Mouse (Mus musculus) layer of hippocampus, adult 2 months (tissue): ENCODE measurements around the gene Bcl6. TPM values are rescaled to one million over a fixed set of nuclear protein-coding genes. Genes with fewer than 3 reads are reported as not detected.

Experiments
- DNase-seq, 2 experiments: peaks; one replicate each; pipeline ENCODE4 v3.0.0; 2022; ENCODE audit warnings: low spot score in 2 of 2
- H3K27ac ChIP-seq: fragments of 200-600 bp; 2 replicates; pipeline ENCODE4 v1.8.1; 2022
- H3K4me3 ChIP-seq: fragments of 200-600 bp; 2 replicates; pipeline ENCODE4 v1.8.1; 2022; ENCODE audit warnings: mild to moderate bottlenecking
- CTCF ChIP-seq: fragments of 200-600 bp; conservative IDR thresholded peaks from 2 replicates; pipeline ENCODE4 v1.8.1; 2022; ENCODE audit warnings: antibody characterized with exemption, mild to moderate bottlenecking, moderate library complexity
- total RNA-seq, 2 experiments: library from RNA; stranded (reverse); gene quantifications; 2 replicates each; pipeline ENCODE4 v1.2.3; 2021

The Bcl6 gene
- total RNA-seq, 2 experiments from 2014 or later = 56.8 to 61.5 TPM

DNA sequence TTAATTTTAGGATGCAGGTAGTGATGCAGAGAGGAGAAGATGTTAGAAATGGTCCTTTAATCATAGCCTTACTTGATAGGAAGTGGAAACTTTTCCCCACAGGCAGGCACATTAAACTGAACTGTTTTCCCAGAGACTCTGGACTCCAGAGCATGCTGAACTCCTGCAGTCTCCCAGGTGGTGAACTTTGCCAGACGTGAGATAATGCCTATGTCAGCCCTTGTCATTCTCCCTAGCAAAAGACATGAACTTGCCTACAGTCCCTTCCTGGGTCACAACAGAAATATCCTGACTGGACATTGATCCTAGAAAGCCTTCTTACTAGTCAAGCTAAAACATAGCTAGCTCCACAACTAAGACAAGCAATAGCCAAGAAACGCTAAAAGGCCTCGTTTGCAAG is 22.7 kb upstream of the Bcl6 start:
- no peak for TF ChIP-seq CTCF

DNA sequence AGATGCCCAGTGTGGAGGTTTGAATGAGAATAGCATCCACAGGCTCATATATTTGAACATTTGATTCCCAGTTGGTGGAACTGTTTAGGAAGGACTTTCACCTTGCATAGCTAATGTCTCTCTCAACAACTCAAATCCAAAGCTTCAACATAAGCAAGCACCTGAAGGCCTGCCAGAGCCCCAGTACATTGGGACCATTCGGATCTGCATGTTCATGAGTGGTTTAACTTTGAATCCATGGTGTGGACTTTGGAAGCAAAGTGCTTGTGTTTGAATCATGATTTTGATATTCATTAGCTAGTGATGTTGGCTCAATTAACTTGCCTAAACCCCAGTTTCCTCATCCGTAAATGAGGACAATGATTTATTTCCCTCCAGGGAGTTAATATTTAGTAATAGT is 21.2 kb upstream of the Bcl6 start:
- Histone ChIP-seq H3K27ac (no peak overlapping the region), H3K4me3 (no peak overlapping the region)
- no peak for TF ChIP-seq CTCF

More for the DNA sequence above, 22.7 kb upstream of the Bcl6 start:
- Histone ChIP-seq H3K4me3 (no peak overlapping the region), H3K27ac (no peak overlapping the region)
- DNase-seq = no peak

DNA sequence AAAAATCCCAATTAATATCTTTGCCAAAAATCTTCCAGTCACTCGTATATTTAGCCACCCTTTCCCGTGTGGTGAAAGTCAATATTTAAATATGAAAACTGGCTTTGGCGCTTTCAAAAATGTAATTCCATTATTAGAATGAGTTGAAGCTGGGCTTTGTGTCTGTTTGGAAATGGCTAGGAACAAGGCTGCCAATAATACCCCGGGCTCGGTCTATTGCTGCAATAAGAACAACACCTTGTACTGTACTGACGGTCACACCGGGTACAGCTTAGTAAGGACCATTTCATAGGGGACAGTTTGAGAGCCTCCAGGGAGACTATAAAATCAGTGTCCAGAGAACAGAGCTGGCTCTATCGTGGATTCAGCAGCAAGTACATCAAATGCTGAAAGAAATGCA is 17.3 kb upstream of the Bcl6 start:
- Histone ChIP-seq H3K27ac (no peak overlapping the region), H3K4me3 (no peak overlapping the region)
- DNase-seq = no peak
- TF ChIP-seq CTCF = no peak

More for the DNA sequence above, 21.2 kb upstream of the Bcl6 start:
- DNase-seq = no peak

DNA sequence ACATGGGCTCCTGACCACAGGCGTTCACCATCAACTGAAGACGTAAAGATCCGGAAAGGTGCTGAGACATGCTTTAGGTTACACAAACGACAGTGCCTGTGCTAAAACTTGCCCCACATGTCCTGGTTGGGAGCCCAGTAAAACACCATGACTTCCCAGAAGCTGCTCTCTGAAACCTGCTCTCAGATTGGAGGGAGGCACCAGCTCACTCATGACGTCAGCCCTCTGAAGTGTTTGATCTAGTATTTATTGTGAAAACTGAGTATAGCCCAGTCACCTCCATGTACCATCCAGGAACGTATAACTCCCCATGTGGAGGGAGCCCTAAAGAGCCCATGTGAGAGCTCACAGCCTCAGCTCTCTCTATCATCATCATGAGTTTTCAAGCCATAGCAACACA is 9.3 kb upstream of the Bcl6 start:
- DNase-seq = no peak

DNA sequence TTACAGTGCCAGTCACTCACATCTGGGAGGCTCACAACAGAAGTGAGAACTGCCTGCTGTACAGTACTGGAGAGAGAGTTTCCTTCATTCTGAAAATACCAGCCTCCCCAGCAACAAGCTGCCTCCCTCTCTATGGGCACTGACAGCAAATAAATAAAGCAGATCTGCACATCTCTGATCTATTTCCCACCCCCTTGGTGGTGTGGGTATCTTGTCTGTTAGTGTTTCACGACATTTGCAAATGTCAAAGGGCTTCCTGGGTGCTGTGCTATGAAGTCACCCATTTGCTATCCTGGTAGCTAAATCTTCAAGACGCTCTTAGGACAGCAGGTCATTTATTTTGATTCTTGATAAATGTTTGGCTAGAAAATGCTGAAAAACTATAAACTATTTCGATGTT is 8.6 kb upstream of the Bcl6 start:
- Histone ChIP-seq H3K4me3 (no peak overlapping the region), H3K27ac (no peak overlapping the region)
- DNase-seq = no peak
- no peak for TF ChIP-seq CTCF

More for the DNA sequence above, 9.3 kb upstream of the Bcl6 start:
- no peak for TF ChIP-seq CTCF
- no peak overlapping the region for H3K27ac ChIP-seq
- H3K4me3 ChIP-seq = no peak overlapping the region

DNA sequence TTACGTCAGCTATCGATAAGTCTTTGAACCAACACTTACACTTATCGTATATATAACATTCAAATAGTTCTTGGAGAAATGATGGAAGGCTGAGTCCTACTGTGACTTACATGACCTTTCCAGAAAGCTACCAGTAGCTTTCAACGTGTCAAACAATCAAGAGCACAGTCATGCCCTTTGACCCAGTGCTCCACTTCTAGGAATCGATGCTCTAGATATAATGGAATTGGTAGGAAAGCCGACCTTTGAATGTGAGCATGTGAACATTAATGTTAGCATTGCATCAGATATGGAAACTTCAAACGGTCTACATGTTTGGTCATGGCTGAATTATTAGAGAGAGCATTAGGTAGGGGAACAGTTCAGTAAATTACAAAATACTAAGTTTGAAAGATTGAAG is 7.7 kb upstream of the Bcl6 start:
- TF ChIP-seq CTCF = no peak
- Histone ChIP-seq H3K4me3 (no peak overlapping the region), H3K27ac (no peak overlapping the region)
- no peak for DNase-seq

DNA sequence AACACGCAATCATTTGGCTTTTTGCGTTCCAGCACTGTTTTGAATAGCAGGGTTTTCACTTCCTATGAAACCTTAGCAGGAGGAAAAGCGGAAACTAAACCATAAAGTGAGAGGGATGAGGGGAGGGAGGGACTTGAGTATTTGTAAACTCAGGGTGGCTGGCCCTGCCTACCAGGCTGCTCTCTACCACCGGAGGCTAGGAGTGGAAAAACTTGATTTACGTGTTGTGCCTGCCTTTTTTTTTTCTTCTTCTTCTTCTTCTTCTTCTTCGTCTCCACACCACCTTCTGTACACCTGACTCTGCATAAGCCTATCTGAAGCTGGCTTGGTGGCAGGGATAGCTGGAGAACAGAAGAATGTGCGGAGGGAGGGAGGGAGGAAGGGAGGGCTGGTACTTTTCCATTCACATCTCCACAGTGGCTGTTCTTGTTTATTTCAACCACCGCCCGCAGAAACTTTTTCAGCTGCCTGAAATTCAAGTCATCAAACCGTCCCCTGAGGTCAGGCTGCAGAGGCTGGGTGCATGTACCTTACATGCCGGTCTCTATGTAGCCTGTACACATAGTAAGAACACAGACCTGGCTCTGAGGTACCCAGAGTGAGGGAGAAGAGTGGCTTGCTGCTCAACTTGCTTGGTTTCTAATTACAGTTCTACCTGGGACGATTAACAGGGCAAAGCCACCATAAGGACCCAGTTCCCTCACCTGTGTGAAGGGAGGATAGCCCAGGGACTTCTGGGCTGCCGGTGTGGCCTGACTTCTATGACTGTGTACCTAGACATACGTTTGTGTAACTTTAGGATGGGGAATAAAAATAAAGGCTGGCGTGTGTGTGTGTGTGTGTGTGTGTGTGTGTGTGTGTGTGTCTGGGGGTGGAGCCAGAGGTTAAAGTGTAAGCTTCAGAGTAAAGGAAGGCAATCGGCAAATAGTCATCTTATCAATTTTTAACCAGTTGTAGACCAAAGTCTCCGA is 5.0 kb upstream of the Bcl6 start:
- no peak for DNase-seq
- Histone ChIP-seq H3K4me3 (no peak overlapping the region; the same call in 1 of the 2 replicates), H3K27ac (peak overlapping the region; percentile 63)
- no peak for TF ChIP-seq CTCF

DNA sequence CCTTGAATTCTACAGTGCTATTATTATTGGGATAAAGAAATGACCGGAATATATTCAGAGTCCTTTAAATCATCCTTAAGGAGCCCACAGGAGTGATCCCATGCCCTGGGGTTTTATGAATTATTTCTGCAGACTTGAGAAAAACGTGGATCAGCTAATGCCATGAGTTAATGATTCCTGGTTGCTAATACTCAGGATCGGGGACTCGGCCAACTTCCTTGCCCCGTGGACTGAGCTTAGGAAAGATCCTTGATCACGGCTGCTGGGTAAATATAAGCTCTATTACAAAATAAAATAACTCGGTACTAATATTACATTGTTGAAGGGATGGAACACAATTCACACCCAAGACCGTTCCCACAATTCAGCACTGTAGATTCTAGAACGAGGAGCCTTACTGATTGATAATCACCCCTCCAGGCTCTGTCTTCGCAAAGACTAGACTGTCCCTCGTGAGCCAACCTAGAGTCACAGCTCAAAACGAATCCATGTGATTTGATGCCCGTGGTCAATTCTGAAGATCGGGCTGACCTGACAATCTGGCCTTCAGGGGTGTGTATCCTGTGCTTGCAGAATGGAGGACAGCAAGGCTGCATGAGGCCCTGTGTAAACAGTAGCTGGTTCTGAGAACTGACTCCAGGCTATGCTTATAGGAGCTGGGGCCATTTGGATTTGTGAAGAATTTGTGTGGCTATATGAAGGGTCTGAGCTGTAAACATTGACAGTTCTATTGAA is 3.4 kb upstream of the Bcl6 start:
- no peak for TF ChIP-seq CTCF
- Histone ChIP-seq H3K27ac (peak overlapping the region; percentile 99), H3K4me3 (no peak overlapping the region)
- DNase-seq = no peak

DNA sequence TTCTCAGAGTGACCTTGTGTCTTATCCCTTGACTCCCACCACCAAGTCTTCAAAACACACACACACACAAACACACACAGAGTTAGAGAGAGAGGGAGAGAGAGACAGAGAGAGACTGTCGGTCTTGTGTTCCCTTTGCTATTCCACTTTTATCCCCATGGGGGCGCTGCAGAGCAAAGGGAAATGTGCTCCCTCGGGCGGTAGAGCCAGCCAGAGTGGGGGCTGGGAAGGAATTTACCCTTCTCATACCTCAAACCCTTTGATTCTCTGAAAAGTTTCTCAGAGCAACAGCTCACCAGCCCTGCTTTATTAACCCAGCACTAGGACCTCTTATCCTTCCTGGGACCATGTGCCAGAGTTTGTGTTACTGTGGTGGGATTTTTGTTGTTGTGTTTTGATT is 2.5 kb upstream of the Bcl6 start:
- peak; percentile 86 to 96 for DNase-seq
- Histone ChIP-seq H3K27ac (peak overlapping the region; percentile 99), H3K4me3 (peak overlapping the region; percentile 94)
- peak; percentile 98 for TF ChIP-seq CTCF

DNA sequence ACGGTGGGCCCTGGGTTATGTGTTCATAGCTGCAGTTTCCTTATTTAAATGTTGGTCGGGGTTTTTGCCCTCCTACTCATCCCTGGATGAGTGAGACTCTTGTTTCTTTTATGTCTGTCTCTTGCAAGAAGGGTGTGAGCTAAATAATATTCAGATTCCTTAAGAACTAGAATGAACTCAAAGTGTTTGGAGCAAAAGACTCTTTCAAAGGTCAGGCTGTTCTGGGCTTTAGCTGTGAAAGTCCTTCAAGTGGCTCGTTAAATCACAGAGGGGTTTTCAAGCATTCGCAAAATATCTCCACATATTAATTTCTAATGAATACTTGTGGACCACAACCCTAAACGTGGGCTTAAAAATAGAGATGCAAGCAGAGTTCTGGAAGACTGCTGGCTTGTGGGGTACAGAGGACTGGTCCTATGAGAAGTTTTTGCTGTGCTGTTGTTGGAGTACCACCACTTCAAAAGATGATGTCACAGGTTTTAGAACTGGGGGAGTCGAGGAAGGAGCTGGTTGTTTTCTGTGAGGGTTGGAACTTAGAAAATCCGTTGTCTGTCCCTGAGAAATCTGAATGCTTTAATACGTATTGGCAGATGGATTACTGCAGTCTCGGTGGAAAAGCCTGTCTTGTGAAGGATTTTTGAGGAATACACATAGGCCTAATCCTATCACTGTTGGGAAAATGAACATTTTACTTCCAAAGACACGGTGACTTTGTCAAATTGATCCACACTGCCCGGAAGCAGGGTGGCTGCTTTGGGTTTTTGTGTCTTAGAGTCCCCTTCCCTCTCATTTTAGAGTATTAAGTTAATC is 1.7 kb upstream of the Bcl6 start:
- Histone ChIP-seq H3K27ac (peak overlapping the region; percentile 99), H3K4me3 (peak overlapping the region; percentile 94)
- TF ChIP-seq CTCF = no peak
- DNase-seq = no peak

DNA sequence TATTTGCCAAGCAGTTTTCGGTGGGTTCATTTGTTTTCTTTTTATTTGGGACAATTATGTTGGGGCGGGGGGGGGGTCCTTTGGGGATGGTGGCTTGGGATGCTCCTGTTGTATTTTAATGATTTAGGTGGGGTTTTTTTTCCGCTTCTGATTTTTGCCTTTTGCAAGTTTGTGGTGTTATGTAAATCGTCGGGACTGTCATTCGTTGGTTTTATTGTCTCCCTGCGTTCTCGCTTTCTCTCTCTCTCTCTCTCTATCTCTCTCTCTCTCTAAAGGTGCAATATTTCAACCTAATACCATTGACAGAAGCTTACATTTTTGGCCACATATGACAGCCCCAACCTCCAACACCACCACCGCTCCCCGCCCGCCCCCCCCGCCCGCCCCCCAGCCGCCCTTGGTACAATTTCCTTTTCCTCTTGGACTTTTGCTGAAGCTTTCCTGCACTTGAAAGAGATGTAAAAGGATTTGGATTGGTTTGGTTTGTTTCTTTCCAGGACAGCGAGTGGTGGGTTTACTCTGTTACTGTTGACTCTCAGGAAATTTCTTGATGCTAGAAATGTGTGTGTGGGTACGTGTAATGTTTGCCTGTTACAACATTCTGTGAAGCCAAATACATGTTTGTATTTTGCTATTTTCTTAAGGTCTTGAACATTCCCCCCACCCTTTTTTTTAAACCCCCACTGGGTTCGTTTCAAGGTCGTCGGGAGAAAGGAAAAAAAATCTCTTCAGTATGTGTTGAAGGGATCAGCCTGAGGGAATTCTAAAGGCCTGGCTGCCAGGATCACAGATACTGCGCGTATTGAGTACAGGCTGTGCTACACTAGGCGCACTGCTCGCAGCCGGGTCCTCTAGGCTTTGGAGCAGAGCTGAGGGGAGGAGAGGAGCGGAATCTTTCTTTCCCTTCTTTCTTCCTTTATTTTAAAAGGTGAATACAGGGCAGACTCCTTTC is 833 bp upstream of the Bcl6 start:
- Histone ChIP-seq H3K27ac (peak overlapping the region; percentile 99), H3K4me3 (peak overlapping the region; percentile 94)
- no peak for TF ChIP-seq CTCF
- DNase-seq = no peak

DNA sequence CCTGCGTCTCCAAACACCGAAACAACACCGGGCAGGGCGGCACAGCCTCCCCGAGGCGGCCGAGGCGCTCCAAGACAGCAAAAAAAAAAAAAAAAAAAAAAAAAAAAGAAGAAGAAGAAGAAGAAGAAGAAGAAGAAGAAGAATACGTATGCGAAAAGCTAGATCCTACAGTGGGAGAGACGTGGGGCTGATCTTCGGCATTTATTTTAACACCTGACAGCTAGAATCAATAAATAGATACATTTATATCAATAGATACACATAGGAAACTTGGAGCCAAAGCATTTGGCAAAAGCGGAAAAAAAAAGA is 541 bp downstream of the Bcl6 start:
- Histone ChIP-seq H3K4me3 (peak overlapping the region; percentile 94), H3K27ac (peak overlapping the region; percentile 99)
- no peak for DNase-seq
- TF ChIP-seq CTCF = no peak
